Mouse (Mus musculus) intestine, embryonic 16.5 days (tissue): Measurements from ENCODE around the gene Dhx40. TPM values are rescaled to one million over a fixed set of nuclear protein-coding genes. Genes with fewer than 3 reads are reported as not detected.

Experiments used
- ATAC-seq: fragments of 200-750 bp; cut with Nextera tagmentation; 2 replicates; pipeline ENCODE4 v1.8.0; 2017; ENCODE audit warnings: moderate TSS enrichment, moderate library complexity
- H3K27ac ChIP-seq: fragments of 300-500 bp; sonication (generic); 2 replicates; pipeline ENCODE4 v1.5.1; 2014; ENCODE audit warnings: mild to moderate bottlenecking, low read length
- H3K27me3 ChIP-seq: fragments of 300-500 bp; sonication (generic); replicated peaks from 2 replicates; pipeline ENCODE4 v1.6.1; 2014; ENCODE audit warnings: low read length, control low read depth, mixed read lengths; ENCODE audit not compliant: control insufficient read depth, insufficient read depth
- H3K36me3 ChIP-seq: fragments of 300-500 bp; sonication (generic); 2 replicates; pipeline ENCODE4 v1.6.1; 2014; ENCODE audit warnings: low read length, control low read depth; ENCODE audit not compliant: control insufficient read depth, insufficient read depth
- H3K4me1 ChIP-seq: fragments of 300-500 bp; sonication (generic); 2 replicates; pipeline ENCODE4 v1.6.1; 2014; ENCODE audit warnings: low read length, control low read depth, mixed read lengths; ENCODE audit not compliant: control insufficient read depth, insufficient read depth
- H3K4me2 ChIP-seq: fragments of 300-500 bp; sonication (generic); 2 replicates; pipeline ENCODE4 v1.6.1; 2014; ENCODE audit warnings: low read depth, low read length, control low read depth
- H3K4me3 ChIP-seq: fragments of 300-500 bp; sonication (generic); 2 replicates; pipeline ENCODE4 v1.5.1; 2014; ENCODE audit warnings: mild to moderate bottlenecking, low read length
- H3K9ac ChIP-seq: fragments of 300-500 bp; sonication (generic); 2 replicates; pipeline ENCODE4 v1.6.1; 2014; ENCODE audit warnings: low read depth, low read length
- H3K9me3 ChIP-seq: fragments of 300-500 bp; sonication (generic); 2 replicates; pipeline ENCODE4 v1.6.1; 2016; ENCODE audit warnings: low read length, control low read depth; ENCODE audit not compliant: control insufficient read depth
- WGBS: fragments of 180-500 bp; shearing (Covaris S2); extraction: QIAGEN DNeasy Blood & Tissue Kit; methylation state at CpG from one replicate; pipeline ENCODE4 v1.1.7; 2014; 5-methylcytosine and 5-hydroxymethylcytosine counted together
- polyA plus RNA-seq: library from polyadenylated mRNA; unstranded; fragments of >200 nt; fragmentation: Nextera tagmentation; extraction: Ambion mirVana; gene quantifications from 2 replicates; pipeline ENCODE4 v1.2.1, GENCODE M21; 2015

Dhx40 gene
- polyA plus RNA-seq, 1 experiment from 2014 or later: 13.2 TPM

GRCm38 (mm10) chr11:86725607-86726006 lies 81.9 kb downstream of the Dhx40 start:
- Histone ChIP-seq H3K4me3 (no peak overlapping the region), H3K36me3 (peaks cover 4% of the 10 kb centered on the region), H3K9me3 (no peaks in the 10 kb centered on the region), H3K4me1 (no peaks in the 10 kb centered on the region), H3K4me2 (no peak overlapping the region), H3K9ac (no peak overlapping the region), H3K27me3 (no peaks in the 10 kb centered on the region), H3K27ac (no peak overlapping the region)
- ATAC-seq: no peak

- no peak overlapping the region for H3K4me2 ChIP-seq
- no peak overlapping the region for H3K9ac ChIP-seq
- no peaks in the 10 kb centered on the region for H3K9me3 ChIP-seq
- no peak overlapping the region for H3K4me3 ChIP-seq
- H3K36me3 ChIP-seq: peaks cover 6% of the 10 kb centered on the region
- H3K27ac ChIP-seq: no peak overlapping the region
- H3K4me1 ChIP-seq: no peaks in the 10 kb centered on the region
- no peaks in the 10 kb centered on the region for H3K27me3 ChIP-seq
- 88% methylated on average over 7 of the region's 7 CpGs for WGBS
- no peak for ATAC-seq
Measured at GRCm38 (mm10) chr11:86724982-86725381, 82.6 kb downstream of the Dhx40 start.

- Histone ChIP-seq H3K36me3 (peaks cover 6% of the 10 kb centered on the region), H3K4me2 (no peak overlapping the region), H3K4me3 (no peak overlapping the region), H3K27me3 (no peaks in the 10 kb centered on the region), H3K9ac (no peak overlapping the region), H3K4me1 (no peaks in the 10 kb centered on the region), H3K9me3 (no peaks in the 10 kb centered on the region), H3K27ac (no peak overlapping the region)
- 87% methylated on average over 3 of the region's 3 CpGs for WGBS
- no peak for ATAC-seq
Measured at GRCm38 (mm10) chr11:86724004-86724403, 83.5 kb downstream of the Dhx40 start.

GRCm38 (mm10) chr11:86719390-86719789 lies 88.2 kb downstream of the Dhx40 start:
- Histone ChIP-seq H3K4me1 (no peaks in the 10 kb centered on the region), H3K27me3 (no peaks in the 10 kb centered on the region), H3K27ac (no peak overlapping the region), H3K4me3 (no peak overlapping the region), H3K4me2 (no peak overlapping the region), H3K9me3 (no peaks in the 10 kb centered on the region), H3K36me3 (peaks cover 3% of the 10 kb centered on the region; the same call in 1 of the 2 replicates), H3K9ac (no peak overlapping the region)
- WGBS: 91% methylated on average over 8 of the region's 8 CpGs
- no peak for ATAC-seq

Other genes with a start within 250 kb of the Dhx40 start
- gene Vmp1, start 123.9 kb downstream of the Dhx40 start, polyA plus RNA-seq: 220 and 272 TPM in 2 replicates
- 27.0 and 28.2 TPM in 2 replicates for gene Ptrh2, start 123.8 kb downstream of the Dhx40 start, polyA plus RNA-seq
- 124 and 144 TPM in 2 replicates for gene Cltc, start 50.2 kb downstream of the Dhx40 start, polyA plus RNA-seq
- gene Ypel2, start 186.0 kb upstream of the Dhx40 start, polyA plus RNA-seq: 7.5 and 8.6 TPM in 2 replicates